Mouse (Mus musculus): ENCODE measurements around the gene Ptpn14. TPM values are rescaled to one million over a fixed set of nuclear protein-coding genes. Genes with fewer than 3 reads are reported as not detected.
A peak's percentile ranks its signal among the peaks of the same experiment; 100 is the strongest.

Gene Ptpn14
- polyA plus RNA-seq, 1 experiment from 2014 or later = 3.2 TPM

GRCm38 (mm10) chr1:189767910-189768309 lies 39.8 kb downstream of the Ptpn14 start:
- DNase-seq (ENCODE audit: low spot score) (no peak), ATAC-seq (replicated peaks; ENCODE audit: low FRiP score) (no peak)
- H3K4me2 ChIP-seq = no peak overlapping the region
- H3K27ac ChIP-seq (ENCODE audit: low read depth, low read length) = no peak overlapping the region
- no peaks in the 10 kb centered on the region for H3K9me3 ChIP-seq (ENCODE audit: control insufficient read depth, low read length)
- H3K36me3 ChIP-seq (ENCODE audit: control insufficient read depth, insufficient read depth, low read length) = no peaks in the 10 kb centered on the region
- no peak overlapping the region for H3K4me3 ChIP-seq (ENCODE audit: low read depth, low read length)
- WGBS = 71% methylated on average over 9 of the region's 9 CpGs
- peaks cover 5% of the 10 kb centered on the region for H3K4me1 ChIP-seq (replicated peaks; ENCODE audit: control insufficient read depth, insufficient read depth, low read length)
- H3K27me3 ChIP-seq (replicated peaks; ENCODE audit: control insufficient read depth, insufficient read depth, low read length) = no peaks in the 10 kb centered on the region
- H3K9ac ChIP-seq (ENCODE audit: low read depth, low read length) = no peak overlapping the region

- H3K27ac ChIP-seq (ENCODE audit: low read depth, low read length) = no peak overlapping the region
- no peaks in the 10 kb centered on the region for H3K36me3 ChIP-seq (ENCODE audit: control insufficient read depth, insufficient read depth, low read length)
- H3K9me3 ChIP-seq (ENCODE audit: control insufficient read depth, low read length) = no peaks in the 10 kb centered on the region
- peaks cover 5% of the 10 kb centered on the region for H3K4me1 ChIP-seq (replicated peaks; ENCODE audit: control insufficient read depth, insufficient read depth, low read length)
- ATAC-seq (replicated peaks; ENCODE audit: low FRiP score) (no peak), DNase-seq (ENCODE audit: low spot score) (no peak)
- no peak overlapping the region for H3K9ac ChIP-seq (ENCODE audit: low read depth, low read length)
- H3K4me3 ChIP-seq (ENCODE audit: low read depth, low read length) = no peak overlapping the region
- no peak overlapping the region for H3K4me2 ChIP-seq
- H3K27me3 ChIP-seq (replicated peaks; ENCODE audit: control insufficient read depth, insufficient read depth, low read length) = no peaks in the 10 kb centered on the region
- WGBS = 75% methylated on average over 3 of the region's 3 CpGs
Measured at GRCm38 (mm10) chr1:189770516-189770915, 42.4 kb downstream of the Ptpn14 start.

GRCm38 (mm10) chr1:189772707-189773106 lies 44.6 kb downstream of the Ptpn14 start:
- Histone ChIP-seq H3K4me1 (replicated peaks; ENCODE audit: control insufficient read depth, insufficient read depth, low read length) (peaks cover 5% of the 10 kb centered on the region), H3K9ac (ENCODE audit: low read depth, low read length) (no peak overlapping the region), H3K36me3 (ENCODE audit: control insufficient read depth, insufficient read depth, low read length) (no peaks in the 10 kb centered on the region), H3K27me3 (replicated peaks; ENCODE audit: control insufficient read depth, insufficient read depth, low read length) (no peaks in the 10 kb centered on the region), H3K4me2 (no peak overlapping the region), H3K4me3 (ENCODE audit: low read depth, low read length) (no peak overlapping the region), H3K9me3 (ENCODE audit: control insufficient read depth, low read length) (no peaks in the 10 kb centered on the region), H3K27ac (ENCODE audit: low read depth, low read length) (no peak overlapping the region)
- 60% methylated on average over 10 of the region's 10 CpGs for whole genome bisulfite sequencing
- ATAC-seq (replicated peaks; ENCODE audit: low FRiP score) (no peak), DNase-seq (ENCODE audit: low spot score) (no peak)

- ATAC-seq (replicated peaks; ENCODE audit: low FRiP score) = no peak
- Histone ChIP-seq H3K4me2 (no peak overlapping the region), H3K36me3 (ENCODE audit: control insufficient read depth, insufficient read depth, low read length) (no peaks in the 10 kb centered on the region), H3K9ac (ENCODE audit: low read depth, low read length) (no peak overlapping the region), H3K4me1 (replicated peaks; ENCODE audit: control insufficient read depth, insufficient read depth, low read length) (peaks cover 1% of the 10 kb centered on the region; the same call in 1 of the 2 replicates), H3K27me3 (replicated peaks; ENCODE audit: control insufficient read depth, insufficient read depth, low read length) (no peaks in the 10 kb centered on the region), H3K4me3 (ENCODE audit: low read depth, low read length) (no peak overlapping the region), H3K27ac (ENCODE audit: low read depth, low read length) (no peak overlapping the region), H3K9me3 (ENCODE audit: control insufficient read depth, low read length) (no peaks in the 10 kb centered on the region)
- WGBS = 60% methylated on average over 1 of the region's 1 CpGs
- no peak for DNase-seq (ENCODE audit: low spot score)
Measured at GRCm38 (mm10) chr1:189774778-189775177, 46.7 kb downstream of the Ptpn14 start.

- 74% methylated on average over 6 of the region's 6 CpGs for WGBS
- no peak overlapping the region for H3K27ac ChIP-seq (ENCODE audit: low read depth, low read length)
- peaks cover 8% of the 10 kb centered on the region; the same call in 1 of the 2 replicates for H3K4me1 ChIP-seq (replicated peaks; ENCODE audit: control insufficient read depth, insufficient read depth, low read length)
- no peaks in the 10 kb centered on the region for H3K27me3 ChIP-seq (replicated peaks; ENCODE audit: control insufficient read depth, insufficient read depth, low read length)
- no peaks in the 10 kb centered on the region for H3K9me3 ChIP-seq (ENCODE audit: control insufficient read depth, low read length)
- H3K4me3 ChIP-seq (ENCODE audit: low read depth, low read length) = no peak overlapping the region
- H3K9ac ChIP-seq (ENCODE audit: low read depth, low read length) = no peak overlapping the region
- no peak overlapping the region for H3K4me2 ChIP-seq
- DNase-seq (ENCODE audit: low spot score) (no peak), ATAC-seq (replicated peaks; ENCODE audit: low FRiP score) (no peak)
- no peaks in the 10 kb centered on the region for H3K36me3 ChIP-seq (ENCODE audit: control insufficient read depth, insufficient read depth, low read length)
Measured at GRCm38 (mm10) chr1:189777207-189777606, 49.1 kb downstream of the Ptpn14 start.

GRCm38 (mm10) chr1:189778343-189778742 lies 50.3 kb downstream of the Ptpn14 start:
- H3K9ac ChIP-seq (ENCODE audit: low read depth, low read length) = no peak overlapping the region
- H3K4me1 ChIP-seq (replicated peaks; ENCODE audit: control insufficient read depth, insufficient read depth, low read length) = peaks cover 12% of the 10 kb centered on the region
- no peak overlapping the region for H3K4me2 ChIP-seq
- H3K4me3 ChIP-seq (ENCODE audit: low read depth, low read length) = no peak overlapping the region
- H3K9me3 ChIP-seq (ENCODE audit: control insufficient read depth, low read length) = no peaks in the 10 kb centered on the region
- 54% methylated on average over 5 of the region's 5 CpGs for WGBS
- no peak overlapping the region for H3K27ac ChIP-seq (ENCODE audit: low read depth, low read length)
- ATAC-seq (replicated peaks; ENCODE audit: low FRiP score) (no peak), DNase-seq (ENCODE audit: low spot score) (no peak)
- H3K36me3 ChIP-seq (ENCODE audit: control insufficient read depth, insufficient read depth, low read length) = no peaks in the 10 kb centered on the region
- no peaks in the 10 kb centered on the region for H3K27me3 ChIP-seq (replicated peaks; ENCODE audit: control insufficient read depth, insufficient read depth, low read length)

GRCm38 (mm10) chr1:189779226-189779625 lies 51.2 kb downstream of the Ptpn14 start:
- Histone ChIP-seq H3K9me3 (ENCODE audit: control insufficient read depth, low read length) (no peaks in the 10 kb centered on the region), H3K27ac (ENCODE audit: low read depth, low read length) (no peak overlapping the region), H3K9ac (ENCODE audit: low read depth, low read length) (no peak overlapping the region), H3K4me1 (replicated peaks; ENCODE audit: control insufficient read depth, insufficient read depth, low read length) (peaks cover 12% of the 10 kb centered on the region), H3K4me2 (no peak overlapping the region), H3K27me3 (replicated peaks; ENCODE audit: control insufficient read depth, insufficient read depth, low read length) (no peaks in the 10 kb centered on the region), H3K4me3 (ENCODE audit: low read depth, low read length) (no peak overlapping the region), H3K36me3 (ENCODE audit: control insufficient read depth, insufficient read depth, low read length) (no peaks in the 10 kb centered on the region)
- no peak for ATAC-seq (replicated peaks; ENCODE audit: low FRiP score)
- WGBS = 60% methylated on average over 3 of the region's 3 CpGs
- no peak for DNase-seq (ENCODE audit: low spot score)

- ATAC-seq (replicated peaks; ENCODE audit: low FRiP score) (0 out of 2 replicates have a peak, but pooled peaks have one; percentile 32), DNase-seq (ENCODE audit: low spot score) (no peak)
- no peak overlapping the region for H3K4me2 ChIP-seq
- H3K27me3 ChIP-seq (replicated peaks; ENCODE audit: control insufficient read depth, insufficient read depth, low read length) = no peaks in the 10 kb centered on the region
- 55% methylated on average over 10 of the region's 10 CpGs for WGBS
- H3K27ac ChIP-seq (ENCODE audit: low read depth, low read length) = no peak overlapping the region
- H3K36me3 ChIP-seq (ENCODE audit: control insufficient read depth, insufficient read depth, low read length) = no peaks in the 10 kb centered on the region
- H3K4me3 ChIP-seq (ENCODE audit: low read depth, low read length) = no peak overlapping the region
- H3K9ac ChIP-seq (ENCODE audit: low read depth, low read length) = no peak overlapping the region
- H3K4me1 ChIP-seq (replicated peaks; ENCODE audit: control insufficient read depth, insufficient read depth, low read length) = peaks cover 15% of the 10 kb centered on the region
- no peaks in the 10 kb centered on the region for H3K9me3 ChIP-seq (ENCODE audit: control insufficient read depth, low read length)
Measured at GRCm38 (mm10) chr1:189781721-189782345, 53.8 kb downstream of the Ptpn14 start.

GRCm38 (mm10) chr1:189782709-189783108 lies 54.6 kb downstream of the Ptpn14 start:
- H3K9me3 ChIP-seq (ENCODE audit: control insufficient read depth, low read length) = no peaks in the 10 kb centered on the region
- peaks cover 15% of the 10 kb centered on the region for H3K4me1 ChIP-seq (replicated peaks; ENCODE audit: control insufficient read depth, insufficient read depth, low read length)
- 83% methylated on average over 6 of the region's 6 CpGs for WGBS
- ATAC-seq (replicated peaks; ENCODE audit: low FRiP score) (no peak), DNase-seq (ENCODE audit: low spot score) (no peak)
- no peaks in the 10 kb centered on the region for H3K27me3 ChIP-seq (replicated peaks; ENCODE audit: control insufficient read depth, insufficient read depth, low read length)
- no peak overlapping the region for H3K4me2 ChIP-seq
- H3K9ac ChIP-seq (ENCODE audit: low read depth, low read length) = no peak overlapping the region
- H3K36me3 ChIP-seq (ENCODE audit: control insufficient read depth, insufficient read depth, low read length) = no peaks in the 10 kb centered on the region
- H3K4me3 ChIP-seq (ENCODE audit: low read depth, low read length) = no peak overlapping the region
- H3K27ac ChIP-seq (ENCODE audit: low read depth, low read length) = no peak overlapping the region

All from liver, embryonic 11.5 days (tissue).